Mouse (Mus musculus): ENCODE measurements around the gene Hcrtr1.

Gene Hcrtr1

DNA sequence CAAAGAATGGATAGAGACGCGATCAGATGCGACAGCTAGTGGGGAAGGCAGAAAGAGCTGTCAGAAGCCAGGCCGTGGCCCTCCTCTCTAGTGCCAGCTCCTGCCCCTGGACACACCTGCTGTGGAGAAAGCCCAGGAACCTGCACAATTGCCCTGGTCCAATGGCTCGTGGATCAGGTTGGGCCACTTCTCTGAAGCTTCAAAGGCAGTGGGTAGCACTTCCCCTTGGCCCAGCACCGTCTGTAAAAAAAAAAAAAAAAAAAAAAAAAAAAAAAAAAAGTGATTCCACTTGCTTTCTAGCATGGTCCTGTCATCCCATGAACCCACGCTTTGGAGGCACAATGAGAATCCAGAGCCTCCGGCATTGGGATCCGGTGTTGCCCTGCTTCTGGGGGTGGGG lies 28.7 kb upstream of the Hcrtr1 start:
- DNase-seq (ENCODE audit: low read depth, low spot score), result no peak

DNA sequence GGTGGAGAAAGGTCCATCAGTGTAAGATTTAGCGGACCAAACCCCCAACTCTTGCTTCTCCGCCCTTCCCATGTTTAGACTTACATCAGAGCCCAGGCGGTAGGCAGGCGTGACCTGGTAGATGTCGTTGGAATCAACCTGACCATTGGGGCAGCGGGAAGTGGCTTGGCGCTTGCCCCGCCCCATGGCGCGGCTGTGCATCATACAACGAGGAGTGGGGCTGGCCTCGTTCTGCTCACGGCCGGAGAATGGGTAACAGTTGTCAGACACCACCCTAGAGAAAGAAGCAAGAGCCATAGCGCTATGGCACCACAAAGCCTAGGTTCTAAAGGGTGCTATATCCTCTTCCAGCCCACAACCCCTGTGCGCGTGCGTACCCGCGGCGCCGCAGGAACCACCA lies 28.2 kb upstream of the Hcrtr1 start:
- no peak for DNase-seq (ENCODE audit: low read depth, low spot score)

DNA sequence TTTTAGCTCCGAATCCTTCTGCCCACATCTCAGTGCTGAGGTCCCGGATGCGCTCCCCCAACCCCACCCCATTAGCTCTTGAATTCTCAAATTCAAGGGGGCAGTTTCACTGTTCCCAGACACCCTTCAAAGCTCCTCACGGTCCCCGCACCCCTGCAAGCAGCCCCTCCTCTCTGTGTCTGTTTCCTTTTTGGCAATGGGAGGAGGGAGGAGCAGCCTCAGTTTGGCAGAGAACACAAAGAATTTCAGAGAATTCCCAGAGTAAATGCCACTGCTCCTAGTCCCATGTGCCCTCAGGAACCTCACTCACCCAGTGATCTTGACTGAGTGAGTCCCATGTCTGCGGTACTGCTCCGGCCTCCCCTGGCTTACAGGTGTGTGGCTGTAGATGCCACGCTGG lies 27.4 kb upstream of the Hcrtr1 start:
- no peak for DNase-seq (ENCODE audit: low read depth, low spot score)

DNA sequence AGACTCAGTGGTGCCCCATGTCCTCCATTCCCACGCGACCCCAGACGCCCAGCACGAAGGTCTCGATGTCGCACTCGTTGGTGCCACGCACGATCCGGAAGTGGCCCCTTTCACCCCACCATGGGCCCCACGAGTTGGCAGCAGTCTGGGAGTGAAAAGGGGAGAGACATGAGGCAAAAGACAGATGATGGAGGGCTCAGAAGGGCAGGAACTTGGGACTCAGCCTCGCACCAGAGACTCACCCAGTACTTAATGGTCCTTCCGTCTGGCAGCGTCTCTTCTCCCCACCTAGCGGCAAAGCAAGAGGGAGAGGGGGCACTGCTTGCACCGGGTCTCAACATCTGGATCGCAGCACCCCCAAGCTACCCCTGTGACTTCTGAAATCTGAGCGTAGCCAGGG lies 26.9 kb upstream of the Hcrtr1 start:
- no peak for DNase-seq (ENCODE audit: low read depth, low spot score)

DNA sequence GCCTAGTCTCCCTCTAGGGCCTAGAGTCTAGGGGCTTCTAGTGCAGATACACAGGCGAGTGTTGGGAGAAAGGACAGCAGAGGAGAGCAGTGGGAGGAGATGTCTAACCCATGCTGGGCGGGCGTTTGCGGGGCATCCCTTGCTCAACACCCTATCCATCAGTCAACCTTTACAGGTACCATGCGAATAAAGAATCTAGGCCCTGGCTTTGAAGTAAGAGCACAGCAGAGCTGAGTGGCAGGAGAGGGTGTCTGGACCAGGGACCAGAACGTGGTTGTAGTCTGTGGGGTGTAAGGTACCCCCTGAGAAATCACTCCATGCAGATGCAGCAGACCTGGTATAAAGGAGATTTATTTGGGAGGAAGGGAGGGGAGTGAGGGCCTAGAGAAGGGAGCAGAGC lies 25.0 kb upstream of the Hcrtr1 start:
- no peak for DNase-seq (ENCODE audit: low read depth, low spot score)

DNA sequence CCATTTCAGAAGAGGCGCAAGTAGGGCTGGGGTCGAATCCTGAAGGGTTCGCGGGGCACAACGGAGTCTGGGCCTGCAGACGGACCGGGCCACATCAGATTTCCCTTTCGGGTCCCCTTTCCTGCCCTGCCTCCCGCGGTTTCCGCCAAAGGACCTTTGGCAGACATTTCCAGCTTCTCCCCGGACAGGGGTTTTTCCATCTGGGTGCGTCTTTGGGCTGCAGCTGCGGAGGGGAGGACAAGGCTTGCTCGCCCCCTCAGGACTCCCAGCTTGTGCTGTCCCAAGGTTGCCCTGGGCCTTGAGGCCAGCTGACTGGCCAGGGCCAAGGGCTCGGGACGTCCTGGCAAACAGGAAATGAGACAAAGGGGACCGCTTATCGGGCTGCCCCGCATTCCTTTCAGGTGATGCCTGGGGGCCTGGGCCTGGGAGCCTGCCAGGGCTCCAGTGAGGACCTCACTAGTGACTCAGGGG lies 24.3 kb upstream of the Hcrtr1 start:
- DNase-seq (ENCODE audit: low read depth, low spot score), result no peak

DNA sequence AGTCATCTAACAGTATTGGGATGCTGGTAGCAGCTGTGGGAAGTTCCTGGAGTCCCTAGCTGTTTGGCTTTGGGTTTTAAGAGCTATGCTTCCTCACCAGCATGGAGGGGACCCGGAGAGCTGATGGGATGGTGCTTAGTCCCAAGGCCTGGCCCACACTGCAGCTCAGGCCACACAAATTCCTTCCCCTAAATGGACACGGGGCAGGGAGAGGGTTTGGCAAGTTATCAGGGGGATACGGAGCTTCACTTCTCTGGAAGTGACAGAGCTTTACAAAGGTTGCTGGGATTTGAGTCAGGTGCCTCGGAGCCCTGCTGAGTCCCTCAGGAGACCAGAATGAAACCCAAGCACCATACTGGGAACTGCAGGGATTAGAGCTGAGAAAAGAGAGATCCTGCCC lies 22.2 kb upstream of the Hcrtr1 start:
- no peak for DNase-seq (ENCODE audit: low read depth, low spot score)

DNA sequence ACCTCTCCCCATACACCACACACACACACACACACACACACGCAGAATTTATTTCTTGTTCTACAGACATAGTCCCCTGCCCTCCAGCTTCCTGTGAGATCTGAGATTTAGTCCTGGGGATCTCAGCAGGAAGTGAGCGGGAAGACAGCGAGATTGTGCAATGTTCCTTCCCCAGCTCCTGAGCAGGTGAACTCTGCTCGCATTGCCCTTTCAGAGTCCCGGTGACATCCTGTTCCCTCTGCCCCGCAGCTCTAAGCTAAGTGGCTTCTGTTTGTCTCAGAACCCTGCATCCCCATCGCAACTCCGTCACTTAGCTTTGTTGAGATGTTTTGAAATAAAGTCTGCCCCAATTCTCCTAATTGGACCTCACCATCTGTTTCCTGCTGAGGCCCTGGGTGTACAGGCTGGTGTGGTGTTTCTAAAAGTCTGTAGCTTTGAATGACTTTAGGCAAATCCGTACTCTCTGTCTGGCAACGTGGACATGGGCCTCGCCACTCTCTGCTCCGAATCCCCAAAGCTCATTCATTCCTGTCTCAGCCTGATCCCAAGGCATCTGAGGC lies 17.7 kb upstream of the Hcrtr1 start:
- no peak for DNase-seq (ENCODE audit: low read depth, low spot score)

DNA sequence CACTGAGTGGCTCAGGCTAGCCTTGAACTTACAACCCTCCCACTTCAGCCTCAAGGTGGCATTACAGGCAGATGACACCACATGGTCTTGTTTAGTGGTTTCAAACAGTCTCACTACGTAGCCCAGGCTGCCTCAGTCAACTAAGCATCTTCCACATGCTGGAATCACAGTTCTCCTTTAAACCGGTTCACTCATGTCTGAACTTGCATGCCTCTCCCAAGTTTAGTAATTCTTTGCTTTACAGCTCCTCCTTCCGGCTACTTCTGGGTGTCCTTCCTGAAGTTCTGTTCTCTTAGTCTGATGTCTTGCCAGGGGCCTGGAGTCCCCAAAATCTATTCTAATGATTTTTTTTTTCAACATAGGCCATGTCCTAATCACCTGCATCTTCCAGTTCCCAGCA lies 15.1 kb upstream of the Hcrtr1 start:
- DNase-seq (ENCODE audit: low read depth, low spot score), result no peak

DNA sequence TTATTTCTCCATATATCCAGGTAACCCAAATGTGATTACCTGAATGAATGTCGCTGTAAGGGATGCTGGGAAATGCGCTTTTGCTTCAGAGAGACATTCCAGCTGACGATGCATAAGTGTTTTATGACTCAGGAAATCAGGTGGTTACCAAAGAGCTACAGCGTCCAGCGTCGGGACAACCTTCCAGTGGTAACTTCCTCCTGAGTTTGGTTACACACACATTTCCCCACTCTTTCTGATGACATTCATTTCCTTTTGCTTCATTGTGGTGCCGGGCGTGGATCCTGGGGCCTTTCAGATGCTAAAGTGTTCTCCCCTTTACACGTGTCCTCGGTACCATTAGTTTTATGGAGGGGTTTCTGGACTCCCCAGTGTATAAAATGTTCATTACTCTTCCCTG lies 9.2 kb upstream of the Hcrtr1 start:
- no peak for DNase-seq (ENCODE audit: low read depth, low spot score)

DNA sequence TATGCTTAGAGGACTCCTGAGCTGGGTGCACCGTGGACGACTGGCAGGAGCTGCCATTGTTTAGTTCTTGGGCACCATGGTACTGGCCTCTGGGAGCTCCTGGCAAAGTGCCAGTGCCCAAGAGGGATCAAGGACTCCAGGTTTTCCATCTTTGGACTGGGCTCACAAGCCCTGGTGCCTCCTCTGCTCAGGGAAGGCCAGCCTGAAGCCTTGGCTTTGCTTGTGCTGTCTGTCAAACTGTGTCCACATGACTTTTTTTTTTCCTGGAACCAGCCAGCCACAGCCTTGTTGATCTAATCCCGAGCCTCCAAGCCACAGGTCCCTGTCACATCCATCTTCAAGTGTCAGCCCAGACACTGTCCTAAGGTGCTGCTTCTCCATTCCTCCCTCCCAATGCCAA lies 2.6 kb upstream of the Hcrtr1 start:
- DNase-seq (ENCODE audit: low read depth, low spot score), result no peak

DNA sequence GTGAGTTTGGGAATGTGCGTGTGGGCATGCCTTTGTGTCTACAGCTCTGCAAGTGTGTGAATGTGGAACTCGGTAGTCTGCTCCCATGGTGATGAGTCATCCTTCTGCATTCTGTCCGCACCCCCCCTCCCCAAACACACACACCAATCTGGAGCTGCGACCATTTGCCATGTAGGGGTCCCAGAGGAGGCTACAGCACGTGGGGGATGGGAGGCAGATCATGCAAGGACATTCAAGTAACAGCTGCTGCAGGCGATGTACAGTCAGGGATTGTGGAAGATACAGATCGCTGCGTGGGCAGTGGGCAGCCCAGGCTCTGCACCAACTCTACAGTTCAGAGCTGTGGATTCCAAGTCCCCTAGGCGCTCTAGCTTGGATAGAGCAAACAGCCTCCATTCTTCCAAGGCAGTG lies 1.8 kb upstream of the Hcrtr1 start:
- no peak for DNase-seq (ENCODE audit: low read depth, low spot score)

DNA sequence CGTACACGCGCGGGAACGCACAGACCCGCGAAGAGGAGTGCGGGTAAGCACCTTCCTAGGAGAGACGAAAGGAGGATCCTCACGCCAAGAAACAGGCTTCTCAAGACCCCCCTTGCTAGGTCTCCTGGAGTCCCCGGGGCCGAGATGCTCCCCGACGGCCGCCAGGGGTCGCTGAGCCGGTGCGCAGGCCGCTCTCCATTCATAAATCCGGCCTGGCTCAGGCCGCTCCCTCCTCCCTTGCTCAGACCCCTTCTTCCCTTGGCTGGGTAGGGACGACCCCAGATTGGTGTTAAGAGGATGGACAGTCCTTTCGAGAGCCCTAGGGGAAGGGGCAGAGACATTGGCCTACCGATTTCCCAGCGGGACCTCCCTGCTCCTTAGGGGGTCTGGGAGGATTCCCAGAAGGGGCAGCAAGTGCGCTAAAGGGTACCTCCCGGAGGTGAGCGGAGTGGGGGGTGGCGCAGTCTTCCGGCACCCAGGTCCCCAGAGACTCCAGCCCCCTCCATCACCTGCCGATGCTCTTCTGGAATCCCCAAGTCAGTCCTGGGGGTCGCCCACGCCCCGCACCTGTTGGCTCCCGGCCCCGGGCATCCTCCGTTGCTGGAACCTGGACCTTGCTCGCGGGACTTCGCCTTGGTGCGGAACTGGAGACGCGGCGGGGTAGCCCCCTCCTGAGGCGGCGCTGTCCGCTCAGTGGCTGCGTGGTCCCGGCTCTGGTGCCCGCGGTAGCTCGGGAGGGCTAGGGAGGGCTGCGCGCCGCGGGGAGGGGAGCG lies 532 bp downstream of the Hcrtr1 start:
- peak; percentile 31 for DNase-seq (ENCODE audit: low read depth, low spot score)

DNA sequence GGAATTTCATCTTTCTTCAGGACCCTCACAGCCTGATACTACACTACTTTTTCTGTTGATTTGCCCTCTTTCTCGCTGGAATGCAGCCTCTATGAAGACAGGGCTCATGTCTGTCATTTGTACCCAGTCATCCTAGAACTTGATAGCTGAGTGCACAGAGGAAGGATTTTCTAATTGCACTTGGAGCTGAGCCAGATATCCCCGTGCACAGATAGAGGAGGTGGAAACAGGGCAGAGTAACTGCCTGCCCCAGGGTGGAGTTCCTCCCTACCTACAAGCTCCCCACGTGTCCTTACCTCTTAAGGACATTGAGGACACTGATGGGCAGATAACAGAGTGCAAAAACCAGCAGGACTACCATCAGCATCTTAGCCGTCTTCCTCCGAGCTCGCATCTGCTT lies 5.8 kb downstream of the Hcrtr1 start:
- no peak for DNase-seq (ENCODE audit: low read depth, low spot score)

DNA sequence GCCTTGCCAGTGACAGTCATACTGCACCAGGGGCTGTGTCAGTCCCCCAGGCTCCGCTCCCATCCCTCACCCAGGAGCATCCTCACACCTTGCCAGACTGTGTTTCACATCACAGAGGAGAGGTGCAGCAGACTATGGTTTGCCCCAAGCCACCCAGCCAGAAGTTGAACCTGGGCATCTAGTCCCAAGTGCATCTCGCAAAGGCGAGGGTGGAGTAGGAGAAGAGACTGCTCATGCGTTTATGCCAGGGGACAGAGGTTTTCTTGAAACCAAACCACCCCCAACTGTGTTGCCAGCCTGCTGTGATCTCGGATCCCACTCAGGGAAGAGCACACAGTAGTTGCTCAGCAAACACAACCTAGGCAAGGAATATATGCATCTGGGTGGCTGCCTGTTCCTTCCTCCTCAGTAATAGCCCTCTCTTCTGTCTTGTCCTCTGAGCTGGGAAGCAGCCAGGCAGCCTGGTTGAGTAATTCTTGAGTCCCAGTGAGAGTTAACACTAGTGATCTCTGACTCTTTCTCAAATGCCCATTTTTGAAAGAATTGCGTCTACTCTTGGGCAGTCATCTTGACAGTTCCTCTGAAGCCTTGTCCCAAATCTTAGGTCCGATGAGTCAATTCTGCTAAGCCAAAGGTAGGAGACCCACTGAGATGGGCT lies 7.6 kb downstream of the Hcrtr1 start:
- DNase-seq (ENCODE audit: low read depth, low spot score), result no peak

DNA sequence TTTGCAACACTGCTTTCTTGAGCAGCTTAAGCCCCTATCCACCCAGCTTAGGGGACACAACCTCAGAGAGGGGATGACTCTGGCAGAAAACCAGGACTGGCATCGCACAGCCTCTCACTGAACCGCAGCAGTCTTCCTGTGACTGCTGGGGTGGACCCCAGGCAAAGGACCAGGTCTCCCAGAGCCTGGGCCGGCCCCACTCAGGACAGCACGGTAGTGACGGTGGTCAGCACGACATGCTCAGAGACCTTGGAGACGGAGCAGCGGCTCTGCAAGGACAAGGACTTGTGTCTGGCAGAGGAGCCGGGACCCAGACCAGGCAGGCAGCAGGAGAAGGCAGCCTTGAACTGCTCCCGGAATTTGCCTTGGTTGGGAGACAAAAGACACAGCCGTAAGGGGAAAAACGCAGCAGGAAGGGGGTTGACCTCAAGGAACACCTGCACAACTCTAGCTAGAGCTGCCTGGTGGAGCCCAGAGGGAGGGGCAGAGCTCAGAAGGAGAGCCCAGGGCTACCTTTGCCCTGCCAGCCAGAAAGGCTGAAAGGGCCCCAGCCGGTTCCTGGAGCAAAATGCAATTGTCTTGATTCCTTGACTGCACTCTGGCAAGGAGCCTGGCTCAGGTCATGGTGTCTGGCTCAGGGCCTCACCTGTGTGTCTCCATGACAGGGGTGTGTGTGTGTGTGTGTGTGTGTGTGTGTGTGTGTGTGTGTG lies 8.4 kb downstream of the Hcrtr1 start:
- DNase-seq (ENCODE audit: low read depth, low spot score), result no peak

DNA sequence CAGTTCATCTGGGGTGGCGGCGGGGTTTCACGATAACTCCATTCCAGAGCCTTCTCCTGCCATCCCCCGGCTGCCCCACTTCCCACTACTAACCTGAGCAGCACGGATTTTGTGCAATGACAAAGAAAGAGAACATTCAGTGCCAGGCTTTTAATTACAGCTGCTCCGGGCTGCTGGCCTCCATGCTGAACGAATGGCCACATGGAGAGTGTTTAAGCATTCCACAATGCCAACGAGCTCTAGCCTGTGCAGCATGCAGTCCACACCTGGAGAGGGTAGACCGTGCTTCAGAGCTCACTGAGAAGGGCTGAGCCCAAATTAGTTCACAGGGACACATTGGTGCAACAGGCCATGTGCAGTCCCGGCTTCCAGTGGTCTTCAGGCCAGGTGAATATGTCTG lies 9.1 kb downstream of the Hcrtr1 start:
- no peak for DNase-seq (ENCODE audit: low read depth, low spot score)

DNA sequence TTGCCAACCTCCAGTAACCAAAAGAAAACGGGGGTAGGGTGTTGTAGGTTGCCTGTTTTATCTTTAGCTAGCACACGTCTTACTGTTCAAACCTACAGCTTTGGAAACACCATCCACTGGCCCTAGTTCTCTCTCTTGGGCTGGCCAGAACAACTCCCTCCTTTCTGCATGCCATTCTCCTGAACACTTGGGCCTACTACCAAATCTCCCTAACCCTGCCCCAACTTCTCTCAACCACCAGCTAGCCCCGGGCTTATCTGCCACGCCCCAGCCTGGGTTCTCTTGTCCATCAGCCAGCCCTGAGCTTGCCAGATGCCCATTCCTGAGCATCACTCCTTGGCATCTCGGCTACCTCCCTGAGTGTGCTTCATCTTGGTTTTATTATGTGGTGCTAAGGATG lies 10.3 kb downstream of the Hcrtr1 start:
- no peak for DNase-seq (ENCODE audit: low read depth, low spot score)

DNA sequence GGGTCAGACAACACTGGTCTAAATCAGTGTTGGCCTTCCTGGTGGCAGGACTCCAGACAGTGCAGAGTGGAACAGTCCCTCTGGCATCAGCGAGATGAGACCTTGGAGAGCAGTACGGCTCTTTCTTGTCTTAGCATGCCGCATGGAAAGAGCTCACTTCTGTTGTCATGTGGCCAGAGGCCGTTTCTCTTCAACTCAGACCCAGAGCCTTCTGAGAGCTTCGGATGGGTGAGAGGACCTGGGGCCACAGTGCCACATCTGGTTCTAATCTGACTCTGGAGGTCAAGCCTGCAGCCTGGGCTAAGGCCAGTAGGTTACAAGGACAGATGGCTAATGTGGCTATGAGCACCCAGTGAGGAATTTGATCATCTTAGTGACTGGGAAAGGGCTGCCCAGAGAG lies 13.2 kb downstream of the Hcrtr1 start:
- DNase-seq (ENCODE audit: low read depth, low spot score), result no peak

DNA sequence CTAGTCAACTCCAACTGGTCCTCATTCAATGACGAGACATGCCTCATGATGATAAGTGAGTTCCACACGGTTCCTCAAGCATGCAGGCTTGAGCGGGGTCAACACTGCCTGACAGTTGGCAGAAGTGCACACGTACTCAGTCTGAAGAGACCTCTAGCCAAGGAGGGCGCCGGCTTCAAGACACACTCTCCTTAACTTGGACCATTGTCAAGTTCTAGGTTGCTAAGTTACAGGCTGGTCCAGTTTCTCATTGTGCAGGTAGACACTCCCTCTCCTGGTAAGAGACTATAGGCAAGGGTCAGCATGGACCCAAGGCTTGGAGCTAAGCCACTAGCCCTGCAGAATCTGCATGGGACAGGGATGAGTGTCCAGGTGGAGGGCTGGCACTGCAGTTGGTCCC lies 14.0 kb downstream of the Hcrtr1 start:
- no peak for DNase-seq (ENCODE audit: low read depth, low spot score)

DNA sequence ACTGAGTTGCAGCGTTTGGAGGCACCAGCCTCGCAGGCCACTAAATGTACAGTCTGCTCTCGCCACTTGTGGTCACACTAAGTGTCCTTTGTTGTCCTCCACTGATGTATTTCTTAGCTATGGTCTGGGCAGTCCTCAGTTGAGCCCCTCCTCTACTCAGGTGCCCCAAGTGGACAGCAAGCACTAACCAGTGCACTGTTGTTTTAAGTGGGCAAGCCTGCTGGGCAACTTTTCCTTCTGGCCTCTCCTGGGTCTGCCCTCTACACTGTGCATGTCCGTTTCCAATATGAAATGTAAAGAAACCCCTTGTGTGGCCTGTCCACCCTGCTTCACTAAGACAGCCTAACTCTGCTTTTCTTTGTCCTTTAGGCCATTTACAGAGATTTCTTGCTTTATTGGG lies 15.0 kb downstream of the Hcrtr1 start:
- DNase-seq (ENCODE audit: low read depth, low spot score), result no peak

DNA sequence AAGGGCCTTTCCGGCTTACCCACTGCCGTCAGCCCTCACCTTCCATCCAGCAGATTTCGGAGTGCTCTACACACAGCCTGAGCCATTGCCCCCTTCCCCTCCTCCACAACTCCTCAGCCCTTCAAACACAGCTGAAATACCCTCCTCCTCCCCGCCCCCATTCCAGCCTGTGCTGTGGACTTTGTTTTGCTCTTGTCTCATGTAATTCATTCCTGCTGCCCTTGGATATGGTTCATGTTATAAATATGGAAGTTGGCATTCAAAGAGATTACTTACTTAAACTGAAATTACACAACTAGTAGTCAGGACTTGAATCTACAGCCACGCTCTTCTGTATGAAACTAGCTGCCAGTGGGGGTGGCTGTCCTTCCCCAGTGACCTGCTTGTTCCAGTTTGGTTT lies 16.1 kb downstream of the Hcrtr1 start:
- DNase-seq (ENCODE audit: low read depth, low spot score), result no peak

DNA sequence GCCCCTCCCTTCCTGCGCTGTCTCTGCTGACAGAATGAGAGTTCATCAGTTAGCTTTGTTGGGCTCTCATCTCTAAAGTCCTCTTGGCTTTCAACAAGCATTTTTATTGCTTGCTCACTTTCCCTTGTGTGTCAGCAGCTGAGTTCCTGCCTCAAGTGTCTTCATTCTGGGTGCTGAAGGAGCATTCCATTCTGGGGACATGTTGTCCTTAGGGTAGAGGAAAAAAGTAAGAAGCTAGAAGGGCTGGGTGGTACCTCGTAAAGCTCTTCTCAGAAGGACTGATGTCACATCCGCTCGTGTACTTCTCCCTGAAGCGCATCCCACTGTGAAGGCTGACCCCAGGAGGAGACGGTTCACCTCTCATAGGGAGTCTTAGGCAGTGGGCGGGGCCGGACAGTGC lies 17.6 kb downstream of the Hcrtr1 start:
- DNase-seq (ENCODE audit: low read depth, low spot score), result no peak
